27 mouse cellular contexts compared by ENCODE assay signal in the genomic region with DNA sequence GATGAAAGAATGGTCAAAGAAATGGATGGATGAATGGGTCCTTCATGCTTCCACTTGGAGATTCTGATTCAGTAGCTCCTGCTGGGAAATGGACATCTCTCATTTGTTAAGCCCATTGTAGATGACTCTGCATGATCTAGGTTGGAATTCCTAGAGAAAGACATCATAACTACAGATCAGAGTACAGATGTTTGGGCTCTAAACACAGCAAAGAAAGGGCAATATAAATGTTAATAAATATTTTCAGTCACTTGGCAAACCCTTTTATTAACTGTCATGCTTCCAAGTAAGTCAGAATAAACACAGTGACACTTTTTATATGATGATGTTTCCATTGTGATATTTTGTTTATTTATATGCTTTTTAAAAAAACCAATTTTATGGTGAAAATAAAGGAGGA. TPM values are rescaled to one million over a fixed set of nuclear protein-coding genes. Genes with fewer than 3 reads are reported as not detected.
DNase-seq lines count a peak whose midpoint lies in the region; ATAC-seq and TF ChIP-seq lines count a peak whose summit lies in the region.
"Had no signal": no experiment of that assay in that cellular context is flagged by ENCODE, and none has a peak within 500 bp of the region (broad histone marks: within the 10 kb centered on the region; RNA-seq: fewer than 3 reads in every experiment).

No protein-coding gene starts in this region.

- TF ChIP-seq EP300 in stomach, postnatal 0 days (optimal IDR thresholded peaks at IDR 0.05): no peak

- no peak overlapping the region for H3K27ac ChIP-seq in intestine, embryonic 16.5 days (ENCODE audit: low read length)
- no peak overlapping the region for H3K27ac ChIP-seq in intestine, postnatal 0 days (ENCODE audit: low read depth, low read length)
- no peak overlapping the region for H3K27ac ChIP-seq in lung, embryonic 15.5 days
- H3K27ac ChIP-seq in stomach, embryonic 14.5 days (ENCODE audit: low read length): peak overlapping the region; percentile 49; the same call in 1 of the 2 replicates
- no peak overlapping the region for H3K27ac ChIP-seq in stomach, postnatal 0 days (replicated peaks)
- H3K27ac ChIP-seq: embryonic facial prominence, embryonic 10.5 days; embryonic facial prominence, embryonic 13.5 days; forebrain, embryonic 12.5 days; forebrain, embryonic 15.5 days; heart, embryonic 15.5 days; hindbrain, embryonic 10.5 days; hindbrain, embryonic 13.5 days had no signal

- TF ChIP-seq CTCF in intestine, postnatal 0 days (IDR thresholded peaks at IDR 0.05; ENCODE audit: low read depth): no peak
- TF ChIP-seq CTCF in lung, adult 2 months (IDR thresholded peaks at IDR 0.05; ENCODE audit: insufficient read depth, low read length): no peak
- no peak for TF ChIP-seq CTCF in stomach, postnatal 0 days (IDR thresholded peaks at IDR 0.05; ENCODE audit: low read depth)

- H3K4me1 ChIP-seq in intestine, embryonic 16.5 days (ENCODE audit: control insufficient read depth, insufficient read depth, low read length): no peaks in the 10 kb centered on the region
- no peaks in the 10 kb centered on the region for H3K4me1 ChIP-seq in intestine, postnatal 0 days (replicated peaks; ENCODE audit: control insufficient read depth, insufficient read depth, low read length)
- peaks cover 11% of the 10 kb centered on the region; the same call in 1 of the 2 replicates for H3K4me1 ChIP-seq in lung, embryonic 15.5 days
- no peaks in the 10 kb centered on the region for H3K4me1 ChIP-seq in lung, adult 2 months (ENCODE audit: control insufficient read depth, insufficient read depth, low read length)
- H3K4me1 ChIP-seq in stomach, embryonic 14.5 days (ENCODE audit: control insufficient read depth, insufficient read depth, low read length): no peaks in the 10 kb centered on the region
- H3K4me1 ChIP-seq in stomach, postnatal 0 days (replicated peaks; ENCODE audit: control insufficient read depth, insufficient read depth): no peaks in the 10 kb centered on the region
- H3K4me1 ChIP-seq: embryonic facial prominence, embryonic 10.5 days; embryonic facial prominence, embryonic 13.5 days; forebrain, embryonic 12.5 days; forebrain, embryonic 15.5 days; heart, embryonic 12.5 days; heart, embryonic 15.5 days; hindbrain, embryonic 10.5 days; hindbrain, embryonic 13.5 days had no signal

- no peak for TF ChIP-seq POLR2A in lung, adult 2 months (IDR thresholded peaks at IDR 0.05; ENCODE audit: borderline replicate concordance, extremely low read depth, low read depth, low read length)

- H3K36me3 ChIP-seq in intestine, embryonic 16.5 days (ENCODE audit: control insufficient read depth, insufficient read depth, low read length): no peaks in the 10 kb centered on the region
- no peaks in the 10 kb centered on the region for H3K36me3 ChIP-seq in intestine, postnatal 0 days (ENCODE audit: control insufficient read depth, insufficient read depth)
- H3K36me3 ChIP-seq in lung, embryonic 15.5 days: no peaks in the 10 kb centered on the region
- H3K36me3 ChIP-seq in stomach, embryonic 14.5 days (ENCODE audit: control insufficient read depth, insufficient read depth, low read length): no peaks in the 10 kb centered on the region
- H3K36me3 ChIP-seq in stomach, postnatal 0 days (ENCODE audit: control insufficient read depth, insufficient read depth, low read length): no peaks in the 10 kb centered on the region
- H3K36me3 ChIP-seq: embryonic facial prominence, embryonic 10.5 days; embryonic facial prominence, embryonic 13.5 days; forebrain, embryonic 12.5 days; forebrain, embryonic 15.5 days; heart, embryonic 12.5 days; heart, embryonic 15.5 days; hindbrain, embryonic 10.5 days; hindbrain, embryonic 13.5 days had no signal

- peak; percentile 56; the same call in 1 of the 2 replicates for ATAC-seq in intestine, embryonic 16.5 days
- ATAC-seq in intestine, postnatal 0 days: no peak
- peak; percentile 67; the same call in 1 of the 2 replicates for ATAC-seq in lung, embryonic 15.5 days (ENCODE audit: borderline replicate concordance, extremely low read depth, low FRiP score, low TSS enrichment)
- ATAC-seq in stomach, embryonic 14.5 days (ENCODE audit: insufficient number of reproducible peaks, insufficient read depth, low FRiP score, low read depth): no peak
- no peak for ATAC-seq in stomach, postnatal 0 days (ENCODE audit: low FRiP score, low TSS enrichment)
- ATAC-seq: forebrain, embryonic 15.5 days; Patski had no signal

- H3K9me3 ChIP-seq in intestine, embryonic 16.5 days (ENCODE audit: control insufficient read depth, low read length): no peaks in the 10 kb centered on the region
- no peaks in the 10 kb centered on the region for H3K9me3 ChIP-seq in intestine, postnatal 0 days (ENCODE audit: control insufficient read depth)
- no peaks in the 10 kb centered on the region for H3K9me3 ChIP-seq in lung, embryonic 15.5 days
- no peaks in the 10 kb centered on the region for H3K9me3 ChIP-seq in stomach, embryonic 14.5 days (ENCODE audit: control insufficient read depth, low read depth, low read length)
- H3K9me3 ChIP-seq in stomach, postnatal 0 days (ENCODE audit: control insufficient read depth, low read length): no peaks in the 10 kb centered on the region
- H3K9me3 ChIP-seq: embryonic facial prominence, embryonic 10.5 days; embryonic facial prominence, embryonic 13.5 days; forebrain, embryonic 12.5 days; forebrain, embryonic 15.5 days; G1E; heart, embryonic 12.5 days; heart, embryonic 15.5 days; hindbrain, embryonic 10.5 days; hindbrain, embryonic 13.5 days had no signal

- H3K4me3 ChIP-seq in intestine, embryonic 16.5 days (ENCODE audit: low read length): no peak overlapping the region
- no peak overlapping the region for H3K4me3 ChIP-seq in intestine, postnatal 0 days (ENCODE audit: low read depth, low read length)
- H3K4me3 ChIP-seq in lung, embryonic 15.5 days: no peak overlapping the region
- H3K4me3 ChIP-seq in lung, adult 2 months (replicated peaks; ENCODE audit: extremely low read depth, low read depth, low read length): no peak overlapping the region
- no peak overlapping the region for H3K4me3 ChIP-seq in stomach, embryonic 14.5 days (ENCODE audit: low read depth, low read length)
- no peak overlapping the region for H3K4me3 ChIP-seq in stomach, postnatal 0 days (ENCODE audit: low read depth, low read length)
- H3K4me3 ChIP-seq: embryonic facial prominence, embryonic 10.5 days; embryonic facial prominence, embryonic 13.5 days; erythroblast, embryonic 14.5 days; forebrain, embryonic 12.5 days; forebrain, embryonic 15.5 days; heart, embryonic 12.5 days; heart, embryonic 15.5 days; hindbrain, embryonic 10.5 days; hindbrain, embryonic 13.5 days had no signal

- H3K9ac ChIP-seq in intestine, embryonic 16.5 days (ENCODE audit: low read depth, low read length): no peak overlapping the region
- no peak overlapping the region for H3K9ac ChIP-seq in intestine, postnatal 0 days (ENCODE audit: low read depth, low read length)
- no peak overlapping the region for H3K9ac ChIP-seq in lung, embryonic 15.5 days
- no peak overlapping the region for H3K9ac ChIP-seq in stomach, embryonic 14.5 days (replicated peaks; ENCODE audit: low read depth, low read length)
- no peak overlapping the region for H3K9ac ChIP-seq in stomach, postnatal 0 days (ENCODE audit: low read length)
- H3K9ac ChIP-seq: embryonic facial prominence, embryonic 13.5 days; forebrain, embryonic 12.5 days; forebrain, embryonic 15.5 days; heart, embryonic 12.5 days; heart, embryonic 15.5 days; hindbrain, embryonic 13.5 days had no signal

- no peak overlapping the region for H3K4me2 ChIP-seq in intestine, embryonic 16.5 days (ENCODE audit: low read depth, low read length)
- H3K4me2 ChIP-seq in intestine, postnatal 0 days (replicated peaks; ENCODE audit: low read depth): no peak overlapping the region
- no peak overlapping the region for H3K4me2 ChIP-seq in lung, embryonic 15.5 days
- no peak overlapping the region for H3K4me2 ChIP-seq in stomach, embryonic 14.5 days (replicated peaks; ENCODE audit: low read depth, low read length)
- H3K4me2 ChIP-seq in stomach, postnatal 0 days (replicated peaks; ENCODE audit: low read depth): no peak overlapping the region
- H3K4me2 ChIP-seq: embryonic facial prominence, embryonic 13.5 days; forebrain, embryonic 12.5 days; forebrain, embryonic 15.5 days; heart, embryonic 12.5 days; heart, embryonic 15.5 days; hindbrain, embryonic 13.5 days had no signal

- DNase-seq in lung, adult 2 months: no peak
- no peak for DNase-seq in stomach, postnatal 0 days (ENCODE audit: low spot score)
- DNase-seq in embryo, embryonic 11 days: no peak
- DNase-seq: adrenal gland, postnatal 10 days; B cell, adult 2 months; cerebellum, adult 18-20 months; cerebellum, adult 9-10 months; gastrocnemius, postnatal 25 days; heart, adult 18-20 months; heart, postnatal 10 days; heart, postnatal 36 days had no signal

- no peaks in the 10 kb centered on the region for H3K27me3 ChIP-seq in intestine, embryonic 16.5 days (replicated peaks; ENCODE audit: control insufficient read depth, insufficient read depth, low read length)
- H3K27me3 ChIP-seq in intestine, postnatal 0 days (replicated peaks; ENCODE audit: control insufficient read depth, insufficient read depth, low read length): no peaks in the 10 kb centered on the region
- no peaks in the 10 kb centered on the region for H3K27me3 ChIP-seq in lung, embryonic 15.5 days
- H3K27me3 ChIP-seq in stomach, embryonic 14.5 days (ENCODE audit: control insufficient read depth, insufficient read depth, low read length): no peaks in the 10 kb centered on the region
- no peaks in the 10 kb centered on the region for H3K27me3 ChIP-seq in stomach, postnatal 0 days (ENCODE audit: control insufficient read depth, insufficient read depth, low read length)
- H3K27me3 ChIP-seq: CH12.LX; embryonic facial prominence, embryonic 13.5 days; forebrain, embryonic 12.5 days; forebrain, embryonic 15.5 days; heart, embryonic 12.5 days; heart, embryonic 15.5 days; hindbrain, embryonic 13.5 days; Patski had no signal

RNA-seq across cellular contexts. Expression of a gene that starts 34.1 kb away (rescaled TPM):
- polyA plus RNA-seq in intestine, embryonic 16.5 days (2015; fragmentation: Nextera tagmentation; extraction: Ambion mirVana): 4.1 and 4.9 TPM in 2 replicates
- 1.8 and 2.1 TPM in 2 replicates for polyA plus RNA-seq in intestine, postnatal 0 days (2015; fragmentation: Nextera tagmentation; extraction: Ambion mirVana)
- polyA plus RNA-seq in lung, embryonic 15.5 days (2015; fragmentation: Nextera tagmentation; extraction: Ambion mirVana): 9.8 and 10.8 TPM in 2 replicates
- polyA plus RNA-seq in lung, adult 2 months (2012; rRNA removed): 0.42 and 1.6 TPM in 2 replicates
- 11.7 and 14.6 TPM in 2 replicates for polyA plus RNA-seq in stomach, embryonic 14.5 days (2014; fragmentation: Nextera tagmentation; extraction: Ambion mirVana)
- polyA plus RNA-seq in stomach, postnatal 0 days (2015; fragmentation: Nextera tagmentation; extraction: Ambion mirVana): 13.5 and 13.6 TPM in 2 replicates
- polyA plus RNA-seq: erythroblast, embryonic 14.5 days had no signal

Comparison
In these comparisons a context has a peak if more than half of its experiments do, and no peak if none do; other contexts are left out.
1. ATAC-seq: peak in intestine, embryonic 16.5 days (single experiment) and lung, embryonic 15.5 days (single experiment); none in intestine, postnatal 0 days (single experiment), stomach, embryonic 14.5 days (single experiment) and stomach, postnatal 0 days (single experiment).